Mouse (Mus musculus) C2C12 (cell line): ENCODE measurements around the gene Olfr1419. TPM values are rescaled to one million over a fixed set of nuclear protein-coding genes. Genes with fewer than 3 reads are reported as not detected.

Experiments used
- H3K27me3 ChIP-seq: one replicate; pipeline ENCODE4 v1.6.1; 2011; ENCODE audit not compliant: control insufficient read depth, insufficient read depth, insufficient read length
- H3K36me3 ChIP-seq: one replicate; pipeline ENCODE4 v1.6.1; 2011; ENCODE audit not compliant: control insufficient read depth, insufficient read depth
- H3K4me3 ChIP-seq: one replicate; pipeline ENCODE4 v1.5.1; 2011; ENCODE audit warnings: mild to moderate bottlenecking, control low read depth; ENCODE audit not compliant: poor library complexity, insufficient read depth, severe bottlenecking
- H3K79me2 ChIP-seq: one replicate; pipeline ENCODE4 v1.6.1; 2011; ENCODE audit not compliant: control insufficient read depth, insufficient read depth
- H3K79me3 ChIP-seq: one replicate; pipeline ENCODE4 v1.6.1; 2011; ENCODE audit warnings: low read depth, control low read depth
- H3ac ChIP-seq: one replicate; pipeline ENCODE3; 2011; ENCODE audit warnings: low read depth; ENCODE audit not compliant: control insufficient read depth, insufficient read length
- CEBPB ChIP-seq: IDR thresholded peaks from one replicate; pipeline ENCODE4 v1.6.1; 2011; ENCODE audit warnings: low read depth, mild to moderate bottlenecking, control low read depth, moderate library complexity
- CTCF ChIP-seq: IDR thresholded peaks from one replicate; pipeline ENCODE4 v1.5.1; 2011; ENCODE audit not compliant: control insufficient read depth, insufficient read depth, insufficient read length
- FOSL1 ChIP-seq: IDR thresholded peaks from one replicate; pipeline ENCODE4 v1.8.0; 2011; ENCODE audit warnings: mild to moderate bottlenecking, low read length; ENCODE audit not compliant: poor library complexity, insufficient read depth, severe bottlenecking
- MAX ChIP-seq: IDR thresholded peaks from one replicate; pipeline ENCODE4 v1.6.1; 2011; ENCODE audit warnings: mild to moderate bottlenecking, control low read depth
- MYOD1 ChIP-seq: IDR thresholded peaks from one replicate; pipeline ENCODE4 v1.6.1; 2011; ENCODE audit warnings: low read depth; ENCODE audit not compliant: control insufficient read depth, insufficient read length
- MYOG ChIP-seq: IDR thresholded peaks from one replicate; pipeline ENCODE4 v1.6.1; 2011; ENCODE audit not compliant: control insufficient read depth, insufficient read length; ENCODE audit errors: extremely low read depth
- USF1 ChIP-seq: IDR thresholded peaks from one replicate; pipeline ENCODE4 v1.6.1; 2011; ENCODE audit warnings: low read depth, mild to moderate bottlenecking, control low read depth, moderate library complexity
- polyA plus RNA-seq: library from polyadenylated mRNA; unstranded; fragments of >200 nt; fragmentation: generic; extraction: Trizol; gene quantifications from one replicate; pipeline ENCODE4 v1.2.1, GENCODE M21; 2012; ENCODE audit warnings: missing spikeins

Gene Olfr1419
- polyA plus RNA-seq, 1 experiment, result not detected

- no peaks in the 10 kb centered on the region for H3K27me3 ChIP-seq
- H3K36me3 ChIP-seq, result no peaks in the 10 kb centered on the region
- H3K79me2 ChIP-seq, result no peaks in the 10 kb centered on the region
- H3K79me3 ChIP-seq, result no peaks in the 10 kb centered on the region
- TF ChIP-seq MYOD1 (no peak), USF1 (no peak), CTCF (no peak), MYOG (no peak), CEBPB (no peak), MAX (no peak), FOSL1 (no peak)
- no peak overlapping the region for H3ac ChIP-seq
- no peak overlapping the region for H3K4me3 ChIP-seq
Observed at GRCm38 (mm10) chr19:11856506-11856905, 18.4 kb downstream of the Olfr1419 start.

GRCm38 (mm10) chr19:11854821-11855220 lies 20.1 kb downstream of the Olfr1419 start:
- H3K79me3 ChIP-seq, result no peaks in the 10 kb centered on the region
- H3K36me3 ChIP-seq, result no peaks in the 10 kb centered on the region
- no peaks in the 10 kb centered on the region for H3K79me2 ChIP-seq
- H3K27me3 ChIP-seq, result no peaks in the 10 kb centered on the region
- no peak overlapping the region for H3ac ChIP-seq
- TF ChIP-seq CTCF, result no peak
- no peak for TF ChIP-seq FOSL1
- TF ChIP-seq MYOG, result no peak
- TF ChIP-seq USF1, result no peak
- no peak for TF ChIP-seq MYOD1
- TF ChIP-seq CEBPB, result no peak
- no peak for TF ChIP-seq MAX
- H3K4me3 ChIP-seq, result no peak overlapping the region

- Histone ChIP-seq H3K36me3 (no peaks in the 10 kb centered on the region), H3ac (no peak overlapping the region), H3K4me3 (no peak overlapping the region), H3K79me3 (no peaks in the 10 kb centered on the region), H3K79me2 (no peaks in the 10 kb centered on the region), H3K27me3 (no peaks in the 10 kb centered on the region)
- TF ChIP-seq CTCF, result no peak
- no peak for TF ChIP-seq MAX
- TF ChIP-seq USF1, result no peak
- no peak for TF ChIP-seq CEBPB
- no peak for TF ChIP-seq MYOG
- TF ChIP-seq FOSL1, result no peak
- no peak for TF ChIP-seq MYOD1
Observed at GRCm38 (mm10) chr19:11852652-11853051, 22.3 kb downstream of the Olfr1419 start.

- H3K79me2 ChIP-seq, result no peaks in the 10 kb centered on the region
- H3K36me3 ChIP-seq, result no peaks in the 10 kb centered on the region
- H3K79me3 ChIP-seq, result no peaks in the 10 kb centered on the region
- H3K4me3 ChIP-seq, result no peak overlapping the region
- no peaks in the 10 kb centered on the region for H3K27me3 ChIP-seq
- no peak overlapping the region for H3ac ChIP-seq
- no peak for TF ChIP-seq FOSL1
- no peak for TF ChIP-seq MYOG
- TF ChIP-seq CEBPB, result no peak
- TF ChIP-seq MYOD1, result no peak
- no peak for TF ChIP-seq USF1
- TF ChIP-seq CTCF, result no peak
Observed at GRCm38 (mm10) chr19:11846333-11846732, 28.6 kb downstream of the Olfr1419 start.

GRCm38 (mm10) chr19:11839119-11839518 lies 35.8 kb downstream of the Olfr1419 start, which contains the start of gene Olfr1417:
Gene Olfr1417, minus strand, starts transcription at chr19:11839219.
- H3K4me3 ChIP-seq, result no peak within 1 kb of the TSS
- TF ChIP-seq MAX (no peak), CTCF (no peak), USF1 (no peak), MYOD1 (no peak), MYOG (no peak), CEBPB (no peak), FOSL1 (no peak)
- no peaks in the 10 kb centered on the region for H3K79me3 ChIP-seq
- H3K27me3 ChIP-seq, result no peaks in the 10 kb centered on the region
- no peaks in the 10 kb centered on the region for H3K36me3 ChIP-seq
- no peak within 1 kb of the TSS for H3ac ChIP-seq
- H3K79me2 ChIP-seq, result no peaks in the 10 kb centered on the region

GRCm38 (mm10) chr19:11823346-11824065 lies 51.4 kb downstream of the Olfr1419 start:
- no peak overlapping the region for H3ac ChIP-seq

More at GRCm38 (mm10) chr19:11823346-11824065, 51.4 kb downstream of the Olfr1419 start:
- Histone ChIP-seq H3K79me2 (no peaks in the 10 kb centered on the region), H3K36me3 (no peaks in the 10 kb centered on the region), H3K79me3 (no peaks in the 10 kb centered on the region), H3K27me3 (no peaks in the 10 kb centered on the region), H3K4me3 (no peak overlapping the region)
- TF ChIP-seq USF1 (no peak), CEBPB (no peak), MYOG (no peak), MYOD1 (no peak), CTCF (no peak), FOSL1 (no peak), MAX (no peak)
